Mouse (Mus musculus): ENCODE data around the gene Bik.

DNA sequence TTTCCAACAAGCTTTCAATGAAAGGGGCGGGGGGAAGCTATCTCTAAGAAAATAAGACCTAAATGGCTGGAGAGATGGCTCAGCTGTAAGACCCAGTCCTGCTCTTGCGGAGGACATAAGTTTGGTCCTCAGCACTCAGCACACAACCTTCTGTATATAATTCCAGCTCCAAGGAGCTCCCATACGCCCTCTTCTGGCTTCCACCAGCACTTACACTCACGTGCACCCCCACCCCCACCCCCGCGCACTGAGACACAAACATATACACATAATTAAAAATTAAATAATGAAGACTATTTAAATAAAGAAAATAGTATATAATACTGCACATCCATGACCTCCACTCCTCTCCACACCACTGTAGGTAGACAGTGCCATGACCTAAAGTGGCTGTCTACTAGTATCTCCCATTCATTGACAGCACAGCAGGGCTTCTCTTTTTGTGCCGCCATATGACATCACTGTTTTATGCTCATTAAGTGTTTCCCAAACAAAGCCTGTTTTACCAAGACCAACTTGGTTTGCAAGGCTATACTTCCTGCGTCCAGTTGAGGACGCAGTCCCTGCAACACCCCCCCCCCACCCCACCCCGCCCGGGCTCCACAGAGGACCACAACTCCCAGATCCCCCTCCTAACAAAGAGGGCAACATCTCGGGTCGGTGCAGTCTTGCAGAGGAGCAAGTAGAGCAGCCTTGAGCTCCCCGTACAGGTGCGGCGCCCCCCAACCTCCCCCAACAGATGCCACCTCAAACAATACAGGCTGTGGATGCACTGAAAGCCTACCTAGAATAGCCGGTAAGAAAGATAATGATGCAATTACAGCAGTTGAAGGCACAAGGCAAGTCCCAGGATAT lies 16.5 kb upstream of the Bik start:
- TF ChIP-seq ZMIZ1 (IDR thresholded peaks at IDR 0.05; ENCODE audit: low read depth, low read length), result no peak
- TF ChIP-seq POLR2A (IDR thresholded peaks at IDR 0.05; ENCODE audit: low read depth, low read length), result no peak
- TF ChIP-seq CTCF (conservative IDR thresholded peaks at IDR 0.05 in 1 of 2, IDR thresholded peaks at IDR 0.05 in 1 of 2; ENCODE audit: low read depth in 2 of 2, low read length in 2 of 2), result 0 out of 4 replicates have a peak, but pooled peaks of 1 of the 2 experiments have one; percentile 12

Measured in CH12.LX (cell line).